Mouse (Mus musculus) lung, embryonic 14.5 days (tissue): ENCODE measurements at regions not wholly inside any gene's neighbourhood (a gene's known extent, or its start where the extent isn't known, plus 50 kb on each side); places are given as distances from the start of the nearest gene placed in this dataset.

Source experiments
- ATAC-seq: fragments of 200-750 bp; cut with Nextera tagmentation; 2 replicates; pipeline ENCODE4 v1.8.0; 2017; ENCODE audit warnings: mild to moderate bottlenecking, moderate TSS enrichment, moderate library complexity; ENCODE audit not compliant: insufficient read depth
- DNase-seq: peaks from one replicate; pipeline ENCODE4 v3.0.0-alpha.2; 2015
- H3K27ac ChIP-seq: fragments of 300-500 bp; sonication (generic); 2 replicates; pipeline ENCODE4 v1.5.1; 2014; ENCODE audit warnings: low read depth, mild to moderate bottlenecking, moderate library complexity
- H3K27me3 ChIP-seq: fragments of 300-500 bp; sonication (generic); 2 replicates; pipeline ENCODE4 v1.6.1; 2014; ENCODE audit warnings: low read length, control low read depth; ENCODE audit not compliant: insufficient read depth
- H3K36me3 ChIP-seq: fragments of 300-500 bp; sonication (generic); 2 replicates; pipeline ENCODE4 v1.6.1; 2014; ENCODE audit warnings: control low read depth; ENCODE audit not compliant: insufficient read depth
- H3K4me1 ChIP-seq: fragments of 300-500 bp; sonication (generic); 2 replicates; pipeline ENCODE4 v1.6.1; 2014; ENCODE audit warnings: antibody characterized with exemption, control low read depth; ENCODE audit not compliant: insufficient read depth
- H3K4me2 ChIP-seq: fragments of 300-500 bp; sonication (generic); 2 replicates; pipeline ENCODE4 v1.6.1; 2014; ENCODE audit warnings: mild to moderate bottlenecking
- H3K4me3 ChIP-seq: fragments of 300-500 bp; sonication (generic); 2 replicates; pipeline ENCODE4 v1.5.1; 2014; ENCODE audit warnings: low read depth, low read length
- H3K9ac ChIP-seq: fragments of 300-500 bp; sonication (generic); 2 replicates; pipeline ENCODE4 v1.6.1; 2014
- H3K9me3 ChIP-seq: fragments of 300-500 bp; sonication (generic); 2 replicates; pipeline ENCODE4 v1.6.1; 2016; ENCODE audit warnings: low read depth, low read length, control low read depth
- CTCF ChIP-seq: IDR thresholded peaks from 2 replicates; pipeline ENCODE4 v1.5.1; 2016; ENCODE audit warnings: antibody characterized with exemption, low read depth
- WGBS: fragments of 180-500 bp; shearing (Covaris S2); extraction: QIAGEN DNeasy Blood & Tissue Kit; methylation state at CpG from one replicate; pipeline ENCODE4 v1.1.7; 2014; 5-methylcytosine and 5-hydroxymethylcytosine counted together

DNA sequence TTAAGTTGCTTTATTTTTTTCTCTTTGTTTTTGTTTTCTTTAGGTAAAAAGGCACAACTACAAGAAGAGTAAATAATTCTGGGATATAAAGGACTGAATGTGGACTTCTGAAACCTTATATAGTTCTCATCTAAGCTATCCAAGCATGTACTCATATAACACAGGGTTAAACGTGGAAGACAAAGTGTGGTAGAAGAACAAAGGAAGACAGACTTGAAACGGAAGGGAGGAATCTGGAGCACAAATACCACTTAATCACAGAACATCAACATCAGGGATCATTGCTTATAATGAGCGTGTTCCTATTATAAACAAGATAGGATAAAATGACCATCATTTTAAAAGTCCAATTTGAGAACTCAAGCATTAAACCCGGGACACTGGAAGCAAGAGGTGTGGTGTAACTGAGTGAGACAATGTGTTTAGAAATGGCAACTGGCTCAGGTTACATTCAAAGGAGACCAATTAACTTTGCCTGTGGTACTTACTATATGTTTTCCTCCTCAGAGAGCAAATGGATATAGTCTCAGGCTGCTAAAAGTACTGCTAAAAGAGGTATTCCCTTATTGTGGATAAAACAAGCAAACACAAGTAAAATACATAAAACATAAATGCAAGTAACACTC is 96.1 kb upstream of the Hdgfl1 start:
- TF ChIP-seq CTCF, result no peak
- 18% methylated on average over 4 of the region's 4 CpGs for WGBS

DNA sequence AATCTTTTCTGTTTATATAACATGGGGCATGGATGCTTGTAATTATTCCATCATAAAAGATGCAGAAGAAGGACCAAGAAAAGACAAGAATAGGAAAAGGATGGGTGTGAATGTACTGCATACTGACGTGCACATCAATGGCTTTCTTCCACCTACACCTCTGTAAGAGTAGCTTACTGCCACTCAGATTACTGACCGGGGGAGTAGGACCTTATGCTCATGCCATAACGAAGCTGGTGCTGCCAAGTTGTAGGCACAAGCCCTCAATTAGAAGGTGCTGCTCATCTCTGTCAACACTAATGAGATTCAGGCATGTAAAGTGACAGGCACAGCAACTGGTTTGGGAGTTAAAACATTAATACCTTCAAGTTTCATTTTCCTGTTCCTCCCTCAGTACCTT is 97.8 kb upstream of the Hdgfl1 start:
- no peaks in the 10 kb centered on the region for H3K36me3 ChIP-seq
- WGBS, result 66% methylated on average over 3 of the region's 3 CpGs
- no peak overlapping the region for H3K27ac ChIP-seq
- DNase-seq (no peak), ATAC-seq (no peak)
- H3K9me3 ChIP-seq, result no peaks in the 10 kb centered on the region
- TF ChIP-seq CTCF, result no peak
- H3K27me3 ChIP-seq, result no peaks in the 10 kb centered on the region
- H3K4me2 ChIP-seq, result no peak overlapping the region
- no peaks in the 10 kb centered on the region for H3K4me1 ChIP-seq
- no peak overlapping the region for H3K9ac ChIP-seq
- no peak overlapping the region for H3K4me3 ChIP-seq

More for the DNA sequence above, 96.1 kb upstream of the Hdgfl1 start:
- H3K4me3 ChIP-seq, result no peak overlapping the region
- ATAC-seq (no peak), DNase-seq (no peak)
- no peaks in the 10 kb centered on the region for H3K9me3 ChIP-seq
- no peak overlapping the region for H3K27ac ChIP-seq
- no peaks in the 10 kb centered on the region for H3K36me3 ChIP-seq
- no peak overlapping the region for H3K4me2 ChIP-seq
- H3K9ac ChIP-seq, result no peak overlapping the region
- H3K4me1 ChIP-seq, result no peaks in the 10 kb centered on the region
- H3K27me3 ChIP-seq, result no peaks in the 10 kb centered on the region

DNA sequence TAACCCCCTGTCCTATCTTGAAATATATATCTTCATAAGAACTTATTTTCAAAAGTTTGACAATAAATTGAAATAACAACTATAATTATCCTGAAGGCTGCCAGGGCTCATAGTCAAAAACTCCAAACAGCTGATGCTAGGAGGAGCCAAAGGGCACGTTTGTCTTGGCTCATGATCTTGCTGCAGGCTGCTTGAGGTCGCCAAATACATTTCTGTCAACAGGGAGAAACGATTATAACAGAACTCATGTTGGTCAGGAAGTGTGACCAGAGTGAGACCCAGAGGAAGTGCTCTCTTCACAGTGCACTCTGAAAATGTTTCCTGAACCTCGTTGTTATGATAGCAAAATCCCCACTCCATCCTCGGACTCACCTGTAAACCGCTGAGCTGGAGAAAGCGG is 140.9 kb upstream of the Prl start:
- Histone ChIP-seq H3K9me3 (no peaks in the 10 kb centered on the region), H3K36me3 (no peaks in the 10 kb centered on the region), H3K27me3 (no peaks in the 10 kb centered on the region), H3K4me1 (no peaks in the 10 kb centered on the region; the same call in 1 of the 2 replicates), H3K4me3 (no peak overlapping the region), H3K4me2 (no peak overlapping the region), H3K9ac (no peak overlapping the region), H3K27ac (no peak overlapping the region)
- TF ChIP-seq CTCF, result no peak
- peak; percentile 59 for DNase-seq
- no peak for ATAC-seq
- WGBS, result 35% methylated on average over 7 of the region's 7 CpGs

DNA sequence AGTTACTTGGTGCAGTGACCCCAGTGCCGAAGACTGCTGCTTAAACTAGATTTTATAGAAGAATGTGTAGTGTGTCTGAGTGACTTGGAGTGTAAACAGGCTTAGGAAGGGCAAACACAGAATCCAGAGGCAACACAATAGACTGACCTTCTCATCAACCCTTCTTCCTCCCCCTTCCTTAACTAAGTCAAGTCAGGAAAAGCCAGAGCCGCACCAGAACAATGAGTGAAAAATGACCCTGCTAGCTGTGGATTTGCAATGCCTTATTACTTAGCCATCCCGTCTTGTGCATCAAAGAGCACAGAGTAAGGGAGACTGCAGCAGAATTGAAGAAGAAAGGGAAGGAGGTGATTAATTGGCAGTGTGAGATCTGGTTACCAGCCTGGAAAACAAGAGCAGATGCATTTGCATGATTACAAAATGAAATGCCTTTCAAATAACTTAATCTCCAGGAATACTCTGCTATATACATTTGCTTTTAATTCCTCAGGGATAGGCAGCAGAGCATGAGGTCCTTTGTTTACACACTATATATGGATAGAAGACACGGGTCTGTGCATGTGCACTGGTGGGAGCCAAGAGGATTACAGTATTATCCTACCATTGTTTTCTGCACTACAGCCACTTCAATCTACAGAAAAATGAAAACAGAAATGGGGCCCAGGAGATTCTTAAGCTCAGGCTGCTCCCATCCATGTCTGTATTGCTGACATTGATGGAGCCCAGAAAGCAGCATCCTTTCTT is 124.5 kb upstream of the Prl start:
- peaks cover 4% of the 10 kb centered on the region for H3K4me1 ChIP-seq
- no peaks in the 10 kb centered on the region for H3K27me3 ChIP-seq
- H3K4me3 ChIP-seq, result no peak overlapping the region
- H3K4me2 ChIP-seq, result no peak overlapping the region
- no peak overlapping the region for H3K9ac ChIP-seq
- H3K9me3 ChIP-seq, result no peaks in the 10 kb centered on the region
- peak overlapping the region; percentile 36; the same call in 1 of the 2 replicates for H3K27ac ChIP-seq
- TF ChIP-seq CTCF, result no peak
- H3K36me3 ChIP-seq, result no peaks in the 10 kb centered on the region
- peak; percentile 87 for ATAC-seq
- DNase-seq, result peak; percentile 66
- 13% methylated on average over 4 of the region's 4 CpGs for WGBS

DNA sequence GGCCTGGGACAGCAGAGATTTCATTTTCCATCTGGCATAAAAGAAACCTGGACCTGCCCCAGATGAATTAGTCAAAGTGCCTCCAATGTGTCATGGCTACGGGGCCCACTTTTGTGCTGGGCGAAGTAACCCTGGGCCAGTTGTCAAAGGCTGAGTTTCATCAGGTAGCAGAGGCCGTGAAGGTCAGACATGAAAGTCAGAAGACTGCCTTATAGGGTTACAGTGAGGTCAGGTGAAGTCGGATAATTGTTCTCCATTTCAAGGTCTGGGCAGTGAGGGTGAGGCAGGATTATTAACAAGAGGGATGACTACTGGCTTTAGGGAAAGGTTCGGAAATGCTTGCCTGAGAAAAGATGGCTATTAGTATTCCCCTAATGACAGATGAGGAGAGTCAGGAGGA is 123.5 kb upstream of the Prl start:
- Histone ChIP-seq H3K27me3 (no peaks in the 10 kb centered on the region), H3K36me3 (no peaks in the 10 kb centered on the region), H3K27ac (no peak overlapping the region), H3K4me2 (no peak overlapping the region), H3K9me3 (no peaks in the 10 kb centered on the region), H3K4me1 (peaks cover 4% of the 10 kb centered on the region), H3K4me3 (no peak overlapping the region), H3K9ac (no peak overlapping the region)
- WGBS, result 49% methylated on average over 5 of the region's 5 CpGs
- no peak for TF ChIP-seq CTCF
- ATAC-seq (no peak), DNase-seq (no peak)

DNA sequence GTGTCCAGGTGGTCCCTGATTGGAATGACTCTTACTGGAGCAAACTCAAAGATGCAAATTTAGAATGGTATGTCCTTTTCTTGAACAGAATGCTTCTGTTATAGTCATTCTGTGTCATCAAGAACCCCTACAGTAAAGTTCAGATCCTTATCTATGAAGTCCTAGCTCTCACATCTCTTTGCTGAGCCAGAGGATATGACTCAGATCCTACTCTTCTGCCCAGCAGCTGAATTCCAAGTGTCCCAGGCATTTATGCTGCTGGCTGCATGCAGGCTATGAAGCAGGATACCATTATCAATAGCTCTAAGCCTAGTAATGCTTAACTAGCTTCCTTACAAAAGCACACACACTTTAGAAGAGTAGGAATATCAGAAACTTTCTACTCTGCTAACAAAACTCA is 116.9 kb upstream of the Prl start:
- ATAC-seq (no peak), DNase-seq (no peak)
- Histone ChIP-seq H3K4me2 (no peak overlapping the region), H3K9me3 (no peaks in the 10 kb centered on the region), H3K4me3 (no peak overlapping the region), H3K27ac (no peak overlapping the region), H3K36me3 (no peaks in the 10 kb centered on the region), H3K4me1 (no peaks in the 10 kb centered on the region), H3K27me3 (no peaks in the 10 kb centered on the region), H3K9ac (no peak overlapping the region)
- TF ChIP-seq CTCF, result no peak

DNA sequence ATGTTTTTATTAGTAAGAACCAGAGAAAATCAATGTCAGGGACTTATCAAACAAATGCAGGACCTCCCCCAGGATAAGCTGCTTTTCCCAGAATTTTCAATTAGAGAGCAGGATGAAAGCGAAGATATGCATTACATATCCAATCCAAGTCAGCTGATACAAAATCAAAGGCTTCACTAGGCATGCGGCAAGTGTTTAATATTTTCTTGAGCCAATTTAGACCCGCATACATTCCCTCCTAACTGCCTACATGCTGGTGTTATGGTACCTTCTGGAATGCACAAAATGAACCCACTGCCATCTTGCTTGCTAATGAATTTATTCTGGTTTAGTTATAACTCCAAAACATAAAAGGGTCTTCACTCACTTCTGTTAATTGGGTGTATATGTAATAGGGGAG is 112.9 kb upstream of the Prl start:
- no peak overlapping the region for H3K4me3 ChIP-seq
- no peak overlapping the region for H3K27ac ChIP-seq
- no peak overlapping the region for H3K9ac ChIP-seq
- no peaks in the 10 kb centered on the region for H3K36me3 ChIP-seq
- TF ChIP-seq CTCF, result no peak
- 83% methylated on average over 3 of the region's 3 CpGs for WGBS
- H3K27me3 ChIP-seq, result no peaks in the 10 kb centered on the region
- DNase-seq, result no peak
- no peak overlapping the region for H3K4me2 ChIP-seq
- ATAC-seq, result no peak
- H3K9me3 ChIP-seq, result no peaks in the 10 kb centered on the region
- no peaks in the 10 kb centered on the region for H3K4me1 ChIP-seq
